Mouse (Mus musculus) lung, postnatal 10 days (tissue): ENCODE results near the gene Rcbtb1.
"Not testable (repeated sequence)": the region's sequence is repeated elsewhere in the genome, so short reads cannot be mapped to it uniquely, and the experiment has no call there.

Source experiments
- DNase-seq: peaks from one replicate; pipeline ENCODE4 v3.0.0; 2021

Rcbtb1 gene

DNA sequence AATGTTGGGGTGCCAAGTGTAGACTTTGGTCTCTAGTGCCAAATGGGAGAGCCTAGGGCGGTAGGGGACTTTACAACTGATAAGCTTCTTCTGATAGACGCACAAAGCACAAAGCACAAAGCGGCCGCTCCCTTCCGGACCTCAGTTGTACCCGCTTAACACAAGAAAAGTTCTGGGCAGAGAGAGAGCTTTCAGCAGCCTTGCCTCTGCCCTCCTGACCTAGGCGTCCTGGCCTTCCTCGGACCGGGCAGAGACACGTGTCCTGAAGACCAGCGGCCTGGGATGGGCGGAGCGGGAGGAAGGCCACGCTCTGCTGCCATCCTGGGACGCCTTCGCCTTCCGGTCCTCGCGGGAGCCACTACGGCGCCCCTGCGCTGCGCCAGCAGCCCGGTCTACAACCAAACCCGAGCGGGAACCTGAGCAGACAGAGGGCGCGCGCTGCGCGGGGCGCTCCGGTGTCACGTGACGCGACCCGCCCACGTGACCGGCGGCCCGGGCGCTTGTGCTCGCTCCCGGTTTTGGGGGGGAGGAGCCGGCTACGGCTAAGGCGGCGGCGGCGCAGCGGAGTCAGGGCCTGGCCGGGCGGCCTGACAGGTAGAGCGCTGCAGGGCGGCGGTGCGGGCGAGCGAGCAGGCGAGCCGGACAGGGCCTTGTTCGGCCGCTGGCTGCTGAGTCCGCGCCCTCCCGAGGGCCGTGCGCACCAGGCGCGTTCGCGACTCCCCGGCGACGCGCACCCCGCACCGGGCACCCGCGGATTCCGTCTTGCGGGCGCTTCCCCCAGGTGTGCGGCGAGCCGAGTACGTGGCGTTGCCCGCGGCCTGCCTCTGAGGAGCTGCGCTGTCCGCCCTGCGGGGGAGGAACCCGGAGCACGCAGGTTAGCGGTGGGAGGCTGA is at the start of gene Rcbtb1:
Gene Rcbtb1, plus strand, starts transcription at position 499 of the 893 bp plus-strand sequence.
- DNase-seq, result peak; percentile 94

DNA sequence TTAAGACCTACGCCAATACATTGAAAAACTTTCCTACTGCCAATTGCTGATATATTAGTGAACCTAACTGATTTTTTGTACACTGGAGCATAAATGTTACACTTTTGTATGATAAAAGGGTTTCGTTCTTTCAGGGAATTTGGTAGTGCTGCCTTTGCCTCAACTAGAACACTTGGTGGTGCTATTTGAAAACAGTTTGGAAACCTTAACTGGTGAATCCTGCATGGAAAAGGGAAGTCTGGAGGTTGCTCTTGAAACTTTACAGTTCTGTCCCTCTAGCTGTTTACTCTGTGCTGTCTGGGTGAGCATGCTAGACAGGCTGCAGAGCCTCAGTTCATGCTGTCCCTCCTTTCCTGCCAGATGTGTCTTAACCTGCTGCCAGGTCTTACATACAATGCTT is 45.4 kb upstream of the Rcbtb1 start:
- DNase-seq, result no peak

DNA sequence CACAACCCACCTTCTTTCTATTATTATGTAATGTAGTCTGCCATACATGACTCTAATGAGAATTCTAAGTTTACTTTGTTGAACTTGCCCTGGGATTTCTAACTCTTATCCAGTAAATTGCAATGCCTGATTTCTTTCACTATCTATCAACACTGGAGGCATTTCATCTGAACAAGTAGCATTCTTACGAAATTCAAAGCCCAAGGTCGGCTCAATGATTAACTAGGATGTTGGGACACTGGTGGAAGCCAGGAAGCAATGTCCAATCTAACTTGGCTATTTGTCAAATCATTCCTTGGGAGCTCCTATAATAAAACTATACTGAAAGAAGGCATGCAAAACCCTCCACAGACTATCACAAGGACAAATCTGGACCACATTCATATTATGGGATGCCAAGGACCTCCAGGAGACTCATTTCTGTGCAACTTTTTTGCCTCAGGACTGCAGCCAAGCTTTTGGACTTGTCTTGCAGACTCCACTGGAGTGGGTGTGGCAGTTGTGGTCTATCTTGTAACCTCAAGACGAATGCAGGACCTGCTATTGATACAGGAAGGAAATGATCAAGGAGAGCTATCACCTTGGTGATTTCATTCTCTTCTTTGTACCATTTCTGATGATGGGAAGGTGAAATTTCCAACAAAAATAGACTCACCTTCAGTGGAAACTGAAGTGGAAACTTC is 43.9 kb upstream of the Rcbtb1 start:
- DNase-seq, result no peak

DNA sequence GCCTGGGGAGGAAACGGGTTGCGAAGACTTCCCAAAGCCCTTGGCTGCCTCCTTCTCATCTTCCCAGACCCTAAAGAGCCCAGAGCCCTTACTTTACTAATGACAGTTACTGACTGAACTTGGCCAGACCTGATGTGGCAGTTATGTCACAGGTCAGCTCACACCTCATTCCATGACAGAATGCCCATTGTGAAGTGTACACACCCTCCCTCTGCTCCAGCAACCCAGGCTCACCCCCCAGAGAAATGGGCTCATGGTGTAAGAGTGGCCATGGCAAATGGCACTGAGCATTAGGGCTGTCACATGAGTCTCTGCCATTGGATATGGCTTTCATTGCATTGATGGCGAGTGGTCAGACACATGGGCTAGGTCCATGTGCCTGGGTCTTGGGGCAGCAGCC is 22.4 kb upstream of the Rcbtb1 start, which contains the start of gene Gm5142:
Gene Gm5142, minus strand, starts transcription at position 101 of the 400 bp plus-strand sequence.
- no peak for DNase-seq

DNA sequence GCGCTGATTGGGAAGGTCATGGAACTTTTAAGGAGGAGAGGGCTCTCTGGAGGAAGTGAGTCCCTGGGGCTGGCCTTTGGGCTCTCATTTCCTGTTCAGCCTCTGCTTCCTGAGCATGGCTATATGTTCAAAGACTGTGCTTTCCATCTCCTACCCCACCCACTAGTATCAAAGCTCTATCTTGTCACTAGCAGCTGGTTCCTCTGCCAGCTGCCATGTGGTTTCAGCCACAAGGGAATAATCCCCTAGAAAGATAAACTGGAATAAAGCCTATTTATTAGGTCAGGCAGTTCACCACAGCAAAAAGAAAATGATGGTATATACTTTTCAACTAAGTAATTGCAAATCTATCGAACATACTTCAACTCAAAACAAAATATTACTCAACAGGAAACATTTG is 18.3 kb upstream of the Rcbtb1 start:
- no peak for DNase-seq

DNA sequence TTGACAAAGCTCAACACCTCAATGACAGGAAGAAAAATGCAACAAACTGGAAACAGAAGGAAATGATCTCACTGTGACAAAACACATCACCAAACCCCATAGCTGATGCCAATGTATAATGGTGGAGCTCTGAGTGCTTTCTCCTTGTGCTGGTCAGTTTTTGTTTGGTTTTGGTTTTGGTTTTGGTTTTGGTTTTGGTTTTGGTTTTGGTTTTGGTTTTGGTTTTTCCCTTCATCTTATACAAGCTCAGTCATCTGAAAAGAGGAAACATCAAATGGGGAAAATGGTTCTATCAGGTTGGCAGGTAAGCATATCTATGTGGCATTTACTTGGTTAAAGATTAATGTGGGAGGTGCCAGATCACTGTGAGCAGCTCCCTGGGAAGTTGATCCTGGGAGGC is 15.5 kb upstream of the Rcbtb1 start:
- DNase-seq, result no peak

DNA sequence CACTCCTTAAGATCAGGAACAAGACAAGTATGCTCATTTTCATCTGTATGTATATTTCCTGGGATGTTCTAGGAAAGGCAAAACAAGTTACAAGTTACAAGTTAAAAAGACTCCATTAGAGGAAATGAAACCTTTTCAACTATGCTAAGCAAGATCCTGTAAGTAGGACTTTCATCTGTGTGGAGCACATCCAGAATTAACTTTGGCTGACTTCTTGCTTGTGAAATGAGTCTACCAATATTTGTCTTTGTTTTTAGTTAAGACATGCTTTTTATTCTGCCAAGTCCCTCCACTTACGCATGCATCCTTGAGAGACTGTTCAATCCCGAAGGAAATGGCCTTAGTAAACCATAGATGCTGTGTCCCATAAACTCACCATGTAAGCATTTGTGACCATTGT is 14.9 kb upstream of the Rcbtb1 start:
- DNase-seq, result no peak

DNA sequence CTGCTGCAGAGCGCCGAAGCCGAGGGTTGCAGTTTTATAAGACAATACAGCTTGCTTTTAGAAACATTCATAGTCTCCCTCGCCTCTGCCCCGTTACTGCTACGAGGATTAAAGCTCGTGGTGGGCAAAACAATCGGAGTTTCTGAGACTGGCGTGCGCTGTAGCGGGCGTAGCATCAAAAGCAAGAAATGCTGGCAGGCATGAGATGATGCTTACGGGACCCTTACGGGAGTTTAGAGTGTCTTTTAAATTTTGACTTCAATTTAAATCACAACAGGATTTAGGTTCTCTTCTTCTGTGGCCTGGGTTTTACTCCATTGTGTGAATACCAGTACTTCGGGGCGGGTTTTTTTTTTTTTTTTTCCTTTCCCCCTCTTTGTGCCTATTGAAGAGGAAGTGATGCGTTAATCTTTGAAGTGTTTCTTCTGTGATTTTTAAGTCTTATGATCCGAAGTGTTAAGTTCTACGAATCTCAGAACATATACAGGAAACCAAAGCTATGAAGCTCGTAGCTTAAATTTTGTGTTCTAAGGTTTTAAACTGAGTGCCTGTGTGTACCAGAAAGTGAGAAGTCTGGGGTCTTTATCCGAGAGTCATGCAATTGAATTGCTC is 701 bp downstream of the Rcbtb1 start:
- DNase-seq, result no peak

DNA sequence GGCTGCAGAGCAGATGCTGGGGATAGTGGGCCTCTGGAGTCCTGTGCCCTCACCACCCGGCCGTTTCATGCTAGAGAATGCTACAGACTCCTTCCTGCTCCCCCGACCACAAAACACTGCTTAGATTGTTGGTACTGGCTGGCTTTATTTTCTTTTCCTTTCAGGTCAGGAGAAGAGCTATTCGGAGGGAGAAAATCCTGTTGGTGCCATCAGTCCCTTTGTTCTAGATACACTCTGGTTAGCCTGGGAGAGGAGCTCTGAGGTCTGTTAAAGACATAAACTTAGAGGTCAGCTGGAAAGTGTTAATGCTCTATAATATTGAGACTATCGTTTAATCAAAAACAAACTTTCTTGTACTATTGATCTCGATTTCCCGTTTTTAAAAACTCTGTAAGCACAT is 4.5 kb downstream of the Rcbtb1 start:
- no peak for DNase-seq

DNA sequence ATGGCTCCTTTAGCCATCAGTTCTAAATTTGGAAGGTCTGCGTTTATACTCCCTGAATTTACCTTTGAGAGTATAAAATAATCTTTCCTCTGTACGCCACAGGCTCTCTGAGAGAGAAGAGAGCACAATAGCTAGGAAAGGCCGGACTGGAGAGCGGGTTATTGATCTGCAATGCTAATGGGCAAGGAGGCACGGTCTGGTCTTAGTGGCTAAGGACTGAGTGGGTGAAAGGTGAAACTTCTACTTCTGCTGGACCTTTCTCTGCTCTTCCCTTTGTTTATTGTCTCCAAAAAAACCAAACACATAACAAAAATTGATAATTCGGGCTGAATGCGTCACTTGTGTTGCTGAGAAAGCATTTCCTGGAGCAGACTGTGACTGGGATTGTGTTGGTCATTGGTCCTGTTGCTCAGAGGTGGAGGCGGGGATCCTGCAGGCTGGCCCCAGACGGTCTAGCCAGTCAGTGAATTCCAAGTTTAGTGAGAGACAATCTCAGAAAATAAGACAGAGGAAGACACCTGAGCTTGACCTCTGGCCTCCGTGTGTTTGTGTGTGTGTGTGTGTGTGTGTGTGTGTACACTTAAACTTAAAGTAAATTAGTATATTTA is 5.1 kb downstream of the Rcbtb1 start:
- no peak for DNase-seq

DNA sequence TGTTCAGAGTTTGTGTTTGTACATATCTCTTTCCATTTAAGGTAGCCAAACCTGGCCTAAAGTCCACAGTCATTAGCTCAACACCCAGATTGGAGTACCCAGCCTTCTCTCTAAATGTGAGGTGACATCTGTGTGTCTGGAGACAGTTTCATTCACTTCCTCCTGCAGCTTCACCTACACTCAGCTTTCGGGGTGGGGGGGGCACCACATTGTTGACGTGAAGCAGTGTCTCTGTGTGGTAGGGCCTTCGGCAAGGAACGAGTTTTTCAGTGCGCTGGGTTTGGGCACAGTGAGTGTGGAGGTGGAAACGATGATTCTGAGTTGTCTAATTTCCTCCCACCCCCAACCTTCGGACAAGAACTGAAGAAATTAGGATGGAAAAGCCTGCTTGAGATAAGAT is 8.0 kb downstream of the Rcbtb1 start:
- no peak for DNase-seq

DNA sequence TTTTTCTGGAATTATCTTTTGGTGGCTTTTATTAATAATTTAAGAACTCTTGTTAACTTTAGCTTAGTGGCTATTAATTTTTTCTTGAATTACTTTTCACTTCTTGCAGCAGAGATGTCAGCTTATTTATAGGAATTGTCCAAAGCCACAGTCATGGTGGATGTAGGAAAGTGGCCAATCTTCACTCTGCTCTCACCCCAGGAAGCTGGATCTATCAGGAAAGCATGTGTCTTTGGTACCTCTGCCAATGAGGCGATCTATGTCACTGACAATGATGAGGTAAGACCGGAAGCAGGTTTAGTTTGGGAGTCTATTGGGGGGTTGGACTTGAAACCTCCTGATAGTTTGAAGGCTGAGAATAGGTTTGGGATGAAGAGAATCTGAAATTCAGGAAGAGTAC is 8.8 kb downstream of the Rcbtb1 start:
- no peak for DNase-seq

DNA sequence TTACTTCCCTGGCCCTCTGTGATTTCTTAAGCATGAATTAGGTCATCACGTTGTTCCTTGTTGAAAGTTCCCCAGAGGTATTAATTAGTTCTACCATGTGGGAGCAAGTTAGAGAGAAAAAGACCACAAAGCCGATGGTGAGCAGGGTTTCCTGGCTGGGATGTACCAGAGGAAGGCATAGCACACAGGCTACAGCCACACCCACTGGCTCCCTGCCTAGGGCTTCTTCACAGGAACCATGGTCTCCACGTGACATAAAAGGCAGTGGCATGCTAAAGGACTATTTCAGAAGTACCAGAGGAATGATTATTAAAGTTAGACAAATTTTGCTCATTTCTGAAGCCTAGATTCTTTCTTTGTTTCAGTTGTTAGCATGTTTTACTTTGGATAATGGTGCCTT is 18.2 kb downstream of the Rcbtb1 start:
- peak; percentile 35 for DNase-seq

DNA sequence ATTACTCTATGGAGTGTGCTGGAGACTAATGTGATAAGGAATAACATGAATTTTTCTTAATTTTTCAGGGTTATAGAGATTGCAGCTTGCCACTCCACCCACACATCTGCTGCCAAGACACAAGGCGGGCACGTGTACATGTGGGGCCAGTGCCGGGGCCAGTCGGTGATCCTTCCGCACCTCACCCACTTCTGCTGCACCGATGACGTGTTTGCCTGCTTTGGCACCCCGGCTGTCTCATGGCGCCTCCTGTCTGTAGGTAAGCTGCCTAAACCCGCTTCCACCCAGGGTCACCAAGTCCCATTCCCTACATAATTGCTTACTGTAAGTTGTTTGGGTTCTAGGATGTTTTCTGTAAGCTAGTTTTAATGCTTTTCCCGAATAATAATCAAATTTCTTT is 25.2 kb downstream of the Rcbtb1 start:
- DNase-seq, result no peak

DNA sequence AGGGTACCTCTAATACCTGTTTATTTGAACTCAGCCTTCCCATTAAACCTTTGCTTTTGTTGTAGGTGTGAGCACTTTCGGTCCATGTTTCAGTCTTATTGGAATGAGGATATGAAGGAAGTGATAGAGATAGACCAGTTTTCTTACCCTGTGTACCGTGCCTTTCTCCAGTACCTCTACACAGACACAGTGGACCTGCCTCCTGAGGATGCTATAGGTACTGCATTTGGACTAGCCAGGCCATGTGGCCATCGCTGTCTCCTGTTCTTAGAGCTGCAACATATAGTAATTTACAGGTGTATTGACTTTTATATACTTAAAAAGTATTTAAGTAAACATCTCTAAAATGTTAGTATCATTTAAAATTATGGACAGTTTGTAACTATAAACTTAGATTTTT is 28.8 kb downstream of the Rcbtb1 start:
- no peak for DNase-seq

DNA sequence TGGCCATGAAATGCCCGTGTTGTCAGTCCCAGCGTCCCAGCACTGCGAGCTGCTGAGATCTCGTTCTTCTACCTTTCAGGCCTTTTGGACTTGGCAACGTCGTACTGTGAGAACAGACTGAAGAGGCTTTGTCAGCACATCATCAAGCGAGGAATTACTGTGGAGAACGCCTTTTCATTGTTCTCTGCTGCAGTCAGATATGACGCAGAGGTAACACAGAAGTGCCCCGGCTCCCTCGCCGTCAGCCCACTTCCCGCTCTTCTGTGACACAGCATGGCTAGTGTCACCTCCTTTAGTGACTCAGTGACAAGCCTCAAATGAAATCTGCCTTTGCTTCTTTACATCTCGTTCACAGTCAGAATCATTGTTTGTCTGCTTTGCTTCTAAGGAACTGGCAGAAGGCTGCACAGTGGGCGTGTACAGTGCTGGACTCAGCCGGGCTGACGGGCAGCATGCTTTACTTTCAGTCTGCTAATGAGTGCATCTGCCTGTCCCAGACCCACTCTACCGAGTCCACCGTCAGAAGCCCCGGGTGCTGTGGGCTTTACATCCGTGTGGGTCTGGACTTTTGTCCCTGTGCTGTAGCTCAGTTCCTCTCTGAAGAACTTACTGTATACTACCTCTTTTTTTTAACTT is 29.4 kb downstream of the Rcbtb1 start:
- no peak for DNase-seq

DNA sequence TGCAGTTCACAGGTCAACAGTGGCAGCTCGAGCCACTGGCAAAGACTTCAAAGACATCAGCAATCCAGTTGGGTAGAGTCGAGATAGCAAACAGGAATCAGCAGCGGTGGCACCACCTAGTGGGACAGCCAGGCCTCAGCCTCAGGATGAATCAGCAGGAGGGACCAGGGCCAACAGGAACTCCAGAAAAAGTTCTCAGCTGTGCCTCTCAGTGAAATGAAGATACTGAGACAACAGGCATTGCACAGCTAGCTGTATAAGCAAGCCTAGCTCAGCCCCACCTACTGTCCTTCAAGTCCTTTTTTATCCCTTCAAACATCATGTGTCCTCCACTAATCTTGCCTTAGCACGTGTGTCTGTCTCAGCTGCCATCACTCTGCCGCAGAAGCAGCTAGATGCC is 31.0 kb downstream of the Rcbtb1 start:
- DNase-seq, result peak; percentile 22

DNA sequence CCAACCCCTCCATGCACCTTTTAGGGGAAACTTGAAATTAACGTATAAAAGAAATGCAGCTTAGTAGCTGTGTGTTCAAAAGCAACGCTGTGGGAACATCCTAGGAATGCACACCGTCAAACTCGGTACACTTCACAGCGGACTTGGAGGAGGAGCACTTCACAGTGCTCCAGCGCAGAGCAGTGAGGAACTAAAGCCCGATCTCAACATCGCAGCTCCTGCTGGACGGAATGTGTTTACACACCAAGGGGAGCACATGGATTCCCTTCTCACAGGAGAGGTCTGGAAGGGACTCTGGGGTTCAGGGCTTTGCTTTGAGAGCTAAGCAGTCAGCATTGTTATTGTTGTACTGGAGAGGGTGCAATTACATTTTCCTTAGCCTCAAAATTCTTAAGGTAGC is 32.6 kb downstream of the Rcbtb1 start:
- no peak for DNase-seq

DNA sequence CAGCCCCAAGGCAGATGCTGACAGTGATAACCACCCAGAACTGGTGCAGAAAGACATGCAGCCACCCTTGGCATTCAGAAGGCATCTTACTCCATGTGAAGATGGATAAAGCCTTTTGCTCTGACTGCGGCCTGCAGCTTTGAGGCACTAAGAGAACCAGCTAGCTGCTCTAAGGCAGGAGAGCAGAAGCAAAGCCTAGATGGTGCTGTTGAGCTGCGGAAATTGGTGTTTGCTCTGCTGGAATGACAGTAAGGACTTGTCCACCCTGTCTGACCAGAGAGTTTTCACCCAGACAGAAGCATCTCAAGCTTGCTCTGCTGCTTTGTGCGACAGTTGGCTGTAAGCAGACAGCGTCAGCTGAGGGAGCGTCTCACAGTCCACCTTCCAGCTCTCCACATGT is 49.3 kb downstream of the Rcbtb1 start:
- peak; percentile 10 for DNase-seq

DNA sequence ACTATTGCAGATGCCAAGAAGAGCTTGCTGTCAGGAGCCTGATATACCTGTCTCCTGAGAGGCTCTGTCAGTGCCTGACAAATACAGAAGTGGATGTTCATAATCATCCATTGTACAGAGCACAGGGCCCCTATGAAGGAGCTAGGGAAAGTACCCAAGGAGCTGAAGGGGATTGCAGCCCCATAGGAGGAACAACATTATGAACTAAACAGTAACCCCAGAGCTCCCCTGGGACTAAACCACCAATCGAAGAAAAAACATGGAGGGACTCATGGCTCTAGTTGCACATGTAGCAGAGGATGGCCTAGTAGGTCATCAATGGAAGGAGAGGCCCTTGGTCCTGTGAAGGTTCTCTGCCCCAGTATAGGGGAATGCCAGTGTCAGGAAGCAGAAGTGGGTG is 54.9 kb downstream of the Rcbtb1 start:
- DNase-seq, result not testable (repeated sequence)

DNA sequence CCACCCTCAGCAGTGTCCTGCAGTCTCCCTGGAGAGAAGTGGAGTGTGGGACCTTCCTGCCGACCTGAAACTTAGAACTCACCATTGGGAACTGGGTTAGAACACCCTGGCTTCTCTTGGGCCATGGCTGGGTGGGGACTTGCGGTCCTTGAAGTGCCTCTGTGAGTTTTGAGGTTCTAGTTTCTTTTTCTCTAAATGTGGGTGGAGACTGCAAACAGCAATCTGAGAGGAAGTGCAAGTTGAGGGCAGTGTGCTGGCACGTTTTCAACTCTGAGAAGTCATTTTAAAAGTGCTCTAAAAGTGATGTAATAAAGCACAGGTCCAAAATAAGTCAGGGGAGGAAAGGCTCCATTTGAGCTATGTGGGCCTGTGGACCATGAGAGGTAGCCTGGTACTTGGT is 59.0 kb downstream of the Rcbtb1 start, which contains the start of gene Gm6904:
Gene Gm6904, minus strand, starts transcription at position 161 of the 400 bp plus-strand sequence.
- peak; percentile 28 for DNase-seq

DNA sequence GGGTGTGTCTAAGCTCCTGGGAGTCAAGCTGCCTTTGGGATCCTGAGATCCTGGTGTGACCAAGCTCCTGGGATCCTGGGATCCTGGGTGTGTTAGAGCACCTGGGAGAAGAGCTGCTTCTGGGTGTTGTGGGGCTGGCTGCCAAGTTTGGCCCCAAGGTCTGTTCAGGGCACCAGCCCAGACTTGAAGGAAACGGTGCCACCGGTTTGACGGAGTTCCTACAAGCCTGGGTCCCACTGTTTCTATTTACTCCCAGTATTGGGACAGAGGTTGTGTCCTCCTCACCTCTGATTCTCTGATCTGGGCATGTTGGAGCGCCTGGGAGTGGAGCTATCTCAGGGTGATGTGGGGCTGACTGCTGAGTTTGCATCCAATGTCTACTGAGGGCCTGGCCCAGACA is 74.0 kb downstream of the Rcbtb1 start:
- DNase-seq, result not testable (repeated sequence)
